Comparison of ENCODE assay signal across 14 mouse cellular contexts in genomic region chr9:41469414-41469813, GRCm38 (mm10).
DNase-seq lines count a peak whose midpoint lies in the region; ATAC-seq and TF ChIP-seq lines count a peak whose summit lies in the region.
"Had no signal": no experiment of that assay in that cellular context is flagged by ENCODE, and none has a peak within 500 bp of the region (broad histone marks: within the 10 kb centered on the region; RNA-seq: fewer than 3 reads in every experiment).

No protein-coding gene starts in this region.

- no peak overlapping the region for H3K4me2 ChIP-seq in midbrain, embryonic 15.5 days
- H3K4me2 ChIP-seq in midbrain, embryonic 11.5 days: no peak overlapping the region
- H3K4me2 ChIP-seq in hindbrain, embryonic 16.5 days (ENCODE audit: low read length): no peak overlapping the region
- no peak overlapping the region for H3K4me2 ChIP-seq in stomach, postnatal 0 days (replicated peaks; ENCODE audit: low read depth)

- intact Hi-C loops in heart, postnatal 36 days (cut with DNase I): no loop called here

- no peak for TF ChIP-seq EP300 in stomach, postnatal 0 days (optimal IDR thresholded peaks at IDR 0.05)

- H3K4me3 ChIP-seq in midbrain, embryonic 15.5 days: no peak overlapping the region
- no peak overlapping the region for H3K4me3 ChIP-seq in midbrain, embryonic 11.5 days (ENCODE audit: low read depth, low read length)
- no peak overlapping the region for H3K4me3 ChIP-seq in hindbrain, embryonic 16.5 days (ENCODE audit: low read length)
- H3K4me3 ChIP-seq in stomach, postnatal 0 days (ENCODE audit: low read depth, low read length): no peak overlapping the region
- H3K4me3 ChIP-seq: layer of hippocampus, adult 2 months had no signal

- no peaks in the 10 kb centered on the region for H3K36me3 ChIP-seq in midbrain, embryonic 15.5 days (replicated peaks)
- H3K36me3 ChIP-seq in midbrain, embryonic 11.5 days (ENCODE audit: control insufficient read depth, insufficient read depth, low read length): no peaks in the 10 kb centered on the region
- no peaks in the 10 kb centered on the region for H3K36me3 ChIP-seq in hindbrain, embryonic 16.5 days (ENCODE audit: control insufficient read depth, insufficient read depth, low read length)
- no peaks in the 10 kb centered on the region for H3K36me3 ChIP-seq in stomach, postnatal 0 days (ENCODE audit: control insufficient read depth, insufficient read depth, low read length)
- H3K36me3 ChIP-seq: G1E had no signal

- 66% methylated on average over 5 of the region's 5 CpGs for WGBS in midbrain, embryonic 15.5 days
- 88% methylated on average over 5 of the region's 5 CpGs for WGBS in midbrain, embryonic 11.5 days
- 73% methylated on average over 5 of the region's 5 CpGs for WGBS in hindbrain, embryonic 16.5 days
- WGBS in stomach, postnatal 0 days: 36% methylated on average over 5 of the region's 5 CpGs

- ATAC-seq in midbrain, embryonic 15.5 days (replicated peaks): no peak
- no peak for ATAC-seq in midbrain, embryonic 11.5 days (ENCODE audit: low FRiP score)
- no peak for ATAC-seq in hindbrain, embryonic 16.5 days
- no peak for ATAC-seq in stomach, postnatal 0 days (ENCODE audit: low FRiP score, low TSS enrichment)
- ATAC-seq: activated CD4-positive, CD25-positive, alpha-beta regulatory T cell, adult 4 months; liver, postnatal 0 days had no signal

- H3K4me1 ChIP-seq in midbrain, embryonic 15.5 days: peaks cover 17% of the 10 kb centered on the region
- H3K4me1 ChIP-seq in midbrain, embryonic 11.5 days (ENCODE audit: control insufficient read depth, insufficient read depth, low read length): 0 out of 2 replicates have a peak, but pooled peaks cover 7% of the 10 kb centered on the region
- H3K4me1 ChIP-seq in hindbrain, embryonic 16.5 days (ENCODE audit: control insufficient read depth, insufficient read depth, low read depth, low read length): peaks cover 20% of the 10 kb centered on the region
- no peaks in the 10 kb centered on the region for H3K4me1 ChIP-seq in stomach, postnatal 0 days (replicated peaks; ENCODE audit: control insufficient read depth, insufficient read depth)

- H3K9ac ChIP-seq in midbrain, embryonic 15.5 days: no peak overlapping the region
- H3K9ac ChIP-seq in midbrain, embryonic 11.5 days (ENCODE audit: low read length): no peak overlapping the region
- no peak overlapping the region for H3K9ac ChIP-seq in hindbrain, embryonic 16.5 days (ENCODE audit: low read depth, low read length)
- no peak overlapping the region for H3K9ac ChIP-seq in stomach, postnatal 0 days (ENCODE audit: low read length)
- H3K9ac ChIP-seq: liver, postnatal 0 days had no signal

- no peak for TF ChIP-seq CTCF in stomach, postnatal 0 days (IDR thresholded peaks at IDR 0.05; ENCODE audit: low read depth)

- peak overlapping the region; percentile 50 for H3K27ac ChIP-seq in midbrain, embryonic 15.5 days
- no peak overlapping the region for H3K27ac ChIP-seq in midbrain, embryonic 11.5 days (ENCODE audit: low read depth, low read length)
- H3K27ac ChIP-seq in hindbrain, embryonic 16.5 days (ENCODE audit: low read depth, low read length): peak overlapping the region; percentile 69; the same call in 1 of the 2 replicates
- H3K27ac ChIP-seq in stomach, postnatal 0 days (replicated peaks): peak overlapping the region; percentile 30; the same call in 1 of the 2 replicates
- H3K27ac ChIP-seq: layer of hippocampus, adult 2 months had no signal

- no peaks in the 10 kb centered on the region for H3K27me3 ChIP-seq in midbrain, embryonic 15.5 days (replicated peaks)
- H3K27me3 ChIP-seq in midbrain, embryonic 11.5 days (ENCODE audit: control insufficient read depth, insufficient read depth, low read length): no peaks in the 10 kb centered on the region
- H3K27me3 ChIP-seq in hindbrain, embryonic 16.5 days (replicated peaks; ENCODE audit: control insufficient read depth, insufficient read depth, low read length): no peaks in the 10 kb centered on the region
- H3K27me3 ChIP-seq in stomach, postnatal 0 days (ENCODE audit: control insufficient read depth, insufficient read depth, low read length): no peaks in the 10 kb centered on the region

- no peaks in the 10 kb centered on the region for H3K9me3 ChIP-seq in midbrain, embryonic 15.5 days
- H3K9me3 ChIP-seq in midbrain, embryonic 11.5 days (ENCODE audit: control insufficient read depth, low read length): no peaks in the 10 kb centered on the region
- no peaks in the 10 kb centered on the region for H3K9me3 ChIP-seq in hindbrain, embryonic 16.5 days (ENCODE audit: control insufficient read depth, low read length)
- H3K9me3 ChIP-seq in stomach, postnatal 0 days (ENCODE audit: control insufficient read depth, low read length): no peaks in the 10 kb centered on the region
- H3K9me3 ChIP-seq: G1E had no signal

- DNase-seq in heart, adult 11 months: peak; percentile 33
- DNase-seq in heart, postnatal 36 days: no peak
- no peak for DNase-seq in midbrain, embryonic 11.5 days (ENCODE audit: low spot score, missing footprints)
- no peak for DNase-seq in stomach, postnatal 0 days (ENCODE audit: low spot score)
- DNase-seq in cerebellum, postnatal 14 days: no peak
- no peak for DNase-seq in ovary, postnatal 36 days (ENCODE audit: low spot score)
- DNase-seq: cerebellum, postnatal 25 days; gastrocnemius, postnatal 14 days; liver, postnatal 0 days had no signal
